Mouse (Mus musculus) CD8-positive naive resting alpha-beta T cell, adult 2 months (primary cell): ENCODE data around the gene Ndufs2.

Source experiments
- DNase-seq, 2 experiments: peaks; one replicate each; pipeline ENCODE4 v3.0.0; 2022; ENCODE audit warnings: low read depth in 2 of 2, low spot score in 2 of 2

Gene Ndufs2

DNA sequence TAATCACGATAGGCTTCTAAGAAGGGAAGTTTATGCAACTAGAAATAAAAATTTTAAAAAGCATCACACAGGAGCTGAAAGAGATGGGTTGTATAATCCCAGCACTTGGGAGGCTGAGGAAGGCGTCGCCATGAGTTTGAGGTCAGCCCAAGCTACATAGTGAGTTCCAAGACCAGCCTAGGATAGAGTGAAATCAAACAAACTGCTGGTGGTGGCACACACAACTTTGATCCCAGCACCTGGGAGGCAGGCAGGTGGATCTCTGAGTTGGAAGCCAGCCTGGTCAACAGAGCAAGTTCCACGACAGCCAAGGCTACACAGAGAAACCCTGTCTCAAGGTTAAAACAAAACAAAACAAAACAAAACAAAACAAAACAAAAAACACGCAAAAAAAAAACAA lies 18.8 kb downstream of the Ndufs2 start:
- no peak for DNase-seq

DNA sequence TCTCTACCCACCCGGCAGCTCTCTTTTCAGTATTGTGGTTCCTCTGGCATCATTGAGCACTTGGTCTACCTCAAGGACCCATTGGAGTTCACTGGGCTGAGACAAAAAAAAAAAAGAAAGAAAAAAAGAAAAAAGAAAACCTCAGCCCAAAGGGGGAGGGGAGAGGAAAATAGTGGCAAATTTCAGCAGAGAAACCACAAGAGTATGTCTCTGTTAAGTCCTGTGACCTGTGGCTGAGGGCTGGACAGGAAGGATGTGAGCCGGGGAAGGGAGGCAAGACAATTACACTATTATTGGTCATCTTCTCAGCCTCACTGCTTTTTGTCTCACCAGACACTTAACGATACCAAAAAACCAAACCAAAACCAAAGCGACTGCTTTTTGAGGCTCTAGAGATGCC lies 19.3 kb downstream of the Ndufs2 start:
- DNase-seq = no peak

DNA sequence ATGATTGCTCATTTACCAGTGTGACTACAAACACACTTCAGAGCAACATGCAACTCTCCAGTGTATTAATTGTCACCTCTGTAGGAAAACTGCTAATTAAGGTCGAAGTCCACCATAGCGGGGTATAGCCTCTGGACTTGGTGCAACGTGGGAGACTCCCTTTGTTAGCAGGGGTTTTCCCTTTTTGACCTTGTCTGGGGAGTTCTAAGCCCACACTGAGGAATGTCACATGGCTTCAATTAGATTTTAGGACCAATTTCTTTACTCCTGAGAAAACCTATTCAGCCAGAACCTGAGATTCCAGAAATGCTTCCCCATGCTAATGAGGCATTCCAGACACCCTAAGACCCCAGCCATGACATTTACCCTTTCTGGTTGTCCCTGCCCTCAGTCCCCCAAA lies 21.0 kb downstream of the Ndufs2 start:
- no peak for DNase-seq

DNA sequence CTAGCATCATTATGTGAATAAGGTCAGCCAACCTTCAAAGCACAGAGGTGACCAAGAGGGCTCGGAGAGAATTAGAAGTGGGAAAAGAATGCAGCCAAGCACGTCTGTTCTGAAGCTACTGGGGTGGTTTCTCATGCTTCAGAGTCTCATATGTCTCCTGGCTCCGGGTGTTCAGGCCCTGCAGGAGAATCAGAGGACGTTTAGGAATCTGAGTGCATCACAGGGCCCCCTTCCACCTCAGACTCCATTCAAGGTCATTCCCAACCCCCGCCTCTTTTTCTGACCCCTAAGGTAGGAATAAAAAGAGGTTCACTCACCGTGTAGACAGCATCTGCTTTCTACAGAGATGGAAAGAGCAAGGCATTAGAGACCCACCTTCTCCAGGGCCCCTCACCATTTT lies 21.4 kb downstream of the Ndufs2 start:
- DNase-seq = no peak

DNA sequence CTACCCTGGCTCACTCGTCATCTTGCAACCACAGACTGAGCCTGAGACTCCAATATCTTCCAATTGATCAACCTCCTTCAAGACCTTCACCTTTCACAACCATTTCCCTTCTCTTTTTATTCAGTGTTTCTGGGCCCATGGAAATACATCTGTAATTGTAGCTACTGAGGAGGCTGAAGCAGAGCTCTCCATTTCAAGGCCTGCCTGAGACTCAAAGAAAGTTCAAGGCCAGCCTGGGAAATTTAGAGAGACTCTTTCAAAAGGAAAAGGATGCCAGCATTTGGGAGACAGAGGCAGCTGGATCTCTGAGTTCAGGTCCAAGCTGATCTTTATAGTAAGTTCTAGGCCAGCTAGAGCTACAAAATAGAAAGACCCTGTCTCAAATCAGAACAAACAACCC lies 23.3 kb downstream of the Ndufs2 start:
- DNase-seq = no peak

DNA sequence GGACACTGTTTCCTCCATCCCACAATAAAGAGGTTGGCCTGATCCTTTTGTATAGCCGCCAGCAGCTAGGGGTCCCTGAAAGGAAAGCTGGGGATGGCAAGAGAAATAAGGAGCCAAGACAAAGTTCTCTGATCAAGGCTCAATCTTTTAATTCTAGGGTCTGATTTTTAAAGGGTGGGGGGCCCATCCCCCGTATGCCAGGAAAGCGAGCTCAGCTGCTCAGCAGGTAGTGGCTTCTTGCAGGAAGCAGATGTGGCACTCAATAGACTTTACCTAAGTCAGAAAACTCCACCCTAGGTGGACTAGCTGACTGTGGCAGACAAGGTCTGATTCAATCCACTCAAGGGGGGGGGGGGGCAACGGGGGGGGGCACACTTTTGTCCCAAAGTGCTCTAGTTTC lies 24.4 kb downstream of the Ndufs2 start:
- no peak for DNase-seq

DNA sequence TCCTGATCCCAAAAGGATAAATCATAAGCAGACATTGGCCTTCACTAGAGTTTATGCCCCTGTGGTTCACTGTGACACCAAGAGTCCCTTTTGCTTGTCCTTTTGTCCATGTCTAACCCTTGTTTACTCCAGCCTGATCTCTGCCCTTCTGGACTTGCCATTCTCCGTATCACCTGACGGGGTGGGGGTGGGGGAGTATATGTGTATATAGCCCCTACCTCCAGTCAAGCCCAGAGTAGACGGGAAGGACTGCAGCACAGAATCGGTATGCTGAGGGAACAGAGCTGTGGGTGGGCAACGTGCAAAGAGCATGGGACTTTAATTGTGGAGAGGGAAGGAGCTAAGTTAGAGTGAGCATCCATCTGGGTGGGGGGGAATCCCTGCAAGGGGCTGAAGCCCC lies 26.3 kb downstream of the Ndufs2 start, which contains the start of gene Apoa2:
Apoa2 (plus strand) TSS at position 198 of the 400 bp plus-strand sequence.
- no peak for DNase-seq

DNA sequence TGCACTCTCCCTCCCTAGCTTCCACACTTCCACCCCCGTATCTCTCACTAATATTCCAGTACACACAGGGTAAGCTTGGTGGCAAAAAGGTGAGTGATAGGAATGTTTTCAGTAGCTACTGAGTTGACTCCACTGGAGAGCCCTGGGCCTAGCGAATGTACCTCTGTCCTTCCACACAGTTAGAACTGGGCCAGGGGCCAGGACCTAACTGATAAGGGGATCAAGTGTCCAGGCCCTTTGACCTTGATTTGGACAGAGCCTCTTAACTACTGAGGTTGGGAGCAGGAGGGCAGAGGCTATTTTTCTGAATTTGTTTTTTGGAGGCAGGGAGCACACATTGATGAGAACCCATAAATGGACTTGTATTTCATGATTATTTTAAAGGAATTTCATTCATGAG lies 27.4 kb downstream of the Ndufs2 start:
- DNase-seq = no peak

DNA sequence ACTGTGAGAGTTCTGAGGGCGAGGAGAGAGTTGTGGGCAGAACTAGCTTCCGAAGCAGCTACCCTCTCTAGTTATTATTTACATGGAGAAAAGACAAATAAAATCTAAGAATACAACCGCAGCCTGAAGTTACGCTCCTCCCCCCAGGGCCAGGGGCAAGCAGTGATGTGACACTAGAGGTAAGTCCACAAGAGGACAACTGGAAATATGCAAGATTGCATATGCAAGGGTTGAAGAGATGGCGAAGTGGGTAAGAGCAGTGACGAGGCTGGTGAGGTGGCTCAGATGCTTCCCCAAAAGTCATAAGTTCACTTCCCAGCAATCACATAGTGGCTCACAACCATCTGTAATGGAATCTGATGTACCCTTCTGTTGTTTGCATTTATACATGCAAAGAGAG lies 28.0 kb downstream of the Ndufs2 start:
- DNase-seq = no peak

DNA sequence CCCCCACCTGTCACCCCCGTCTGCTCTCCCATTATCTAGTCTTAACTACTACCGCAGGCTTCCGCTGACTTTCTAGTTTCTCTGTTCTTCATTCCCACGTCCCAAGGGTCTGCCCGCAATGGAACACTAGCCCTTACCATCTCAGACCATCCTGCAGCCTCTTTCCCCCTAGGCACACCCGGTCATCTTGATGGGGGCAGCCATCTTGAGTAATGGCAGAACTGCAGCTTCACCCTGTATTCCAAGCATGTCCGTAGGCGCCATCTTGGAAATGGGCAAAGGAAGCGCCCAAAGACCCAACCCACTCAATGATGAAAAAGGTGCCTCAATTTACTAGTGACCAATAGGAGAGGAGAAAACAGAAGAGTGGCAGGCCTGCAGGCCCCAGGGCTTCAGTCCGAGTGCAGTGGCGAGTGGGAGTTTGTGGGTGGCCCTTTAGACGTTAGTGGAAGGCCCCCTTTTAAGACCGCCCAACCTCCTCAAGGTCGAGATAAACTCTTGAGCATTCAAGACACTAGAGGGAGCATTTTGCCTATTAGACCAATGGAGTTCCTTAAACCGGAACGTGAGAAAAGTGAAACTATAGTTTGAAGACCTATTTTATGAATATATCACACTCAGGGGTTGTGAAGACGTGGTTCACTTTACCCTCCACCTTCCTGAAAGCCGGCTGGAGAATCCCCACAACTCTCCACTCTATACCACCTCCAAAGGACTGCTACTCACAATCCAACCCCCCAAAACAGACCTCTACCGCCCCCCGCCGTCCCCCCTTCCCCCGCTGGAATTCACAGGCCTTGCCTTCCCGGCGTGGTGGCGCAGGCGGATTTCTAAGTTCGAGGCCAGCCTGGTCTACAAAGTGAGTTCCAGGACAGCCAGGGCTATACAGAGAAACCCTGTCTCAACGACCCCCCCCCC lies 28.7 kb downstream of the Ndufs2 start, which contains the start of gene Tomm40l:
Tomm40l (minus strand) TSS at position 277 of the 918 bp plus-strand sequence.
- peak; percentile 92 to 93 for DNase-seq

DNA sequence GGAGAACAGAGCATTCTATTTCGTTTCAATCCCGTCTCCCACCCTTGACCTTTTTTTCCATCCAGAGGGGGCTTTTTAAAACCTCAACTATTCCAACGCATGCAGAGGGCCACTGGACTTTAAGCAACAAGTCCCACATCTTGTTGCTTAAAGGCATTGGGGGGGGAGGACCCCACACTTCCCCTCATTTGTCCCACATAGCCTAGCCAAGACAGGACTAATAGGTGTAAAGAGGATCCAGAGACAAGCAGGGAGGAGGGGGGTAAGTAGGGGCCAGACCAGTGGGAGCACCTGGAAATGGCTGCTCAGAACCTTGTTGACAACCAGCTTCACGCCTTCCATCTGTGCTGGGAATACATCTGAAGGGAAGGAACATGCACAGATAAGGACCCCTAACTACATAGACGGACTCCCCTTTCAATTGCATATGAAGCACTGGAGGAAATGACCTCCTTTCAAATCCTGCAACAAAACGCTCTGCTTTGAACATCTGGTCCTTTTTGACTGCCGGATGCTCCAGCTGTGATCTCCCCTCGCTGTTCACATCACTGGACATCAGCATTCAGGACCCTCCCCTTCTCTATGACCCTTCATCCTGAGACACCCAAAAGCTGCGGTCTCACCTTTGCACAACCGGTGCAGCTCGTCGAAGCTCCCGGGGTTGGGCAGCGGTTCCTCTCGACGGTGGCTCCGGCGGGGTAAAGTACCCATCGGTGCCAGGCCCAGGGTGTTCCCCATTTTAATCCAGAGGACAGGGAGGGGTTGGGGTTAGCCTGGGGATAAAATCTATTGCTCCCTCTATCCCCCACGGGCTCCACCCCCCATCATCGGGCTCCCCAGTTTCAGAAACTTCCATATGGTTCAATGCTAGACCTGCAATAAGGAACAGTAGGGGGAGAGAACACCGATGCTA lies 29.7 kb downstream of the Ndufs2 start:
- DNase-seq = no peak

DNA sequence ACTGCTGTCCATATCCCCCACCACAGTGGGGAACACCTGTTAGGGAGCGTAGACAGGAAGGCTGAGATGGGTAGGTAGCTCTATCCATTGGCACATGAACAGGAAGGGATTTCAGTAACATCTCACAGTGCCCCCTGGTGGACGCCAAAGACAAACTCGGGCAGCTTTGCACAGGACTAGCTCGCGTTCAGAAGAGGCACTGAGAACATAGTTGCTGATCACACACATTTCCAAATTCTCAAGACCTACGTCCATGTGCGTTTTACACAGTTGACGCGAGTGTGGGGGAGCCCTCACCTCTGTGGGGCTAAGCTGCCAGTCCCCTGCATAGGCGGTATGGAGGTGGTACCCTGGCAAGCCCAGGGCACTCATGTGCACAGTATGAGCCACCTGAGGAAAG lies 30.3 kb downstream of the Ndufs2 start:
- DNase-seq = peak; percentile 68 to 77

DNA sequence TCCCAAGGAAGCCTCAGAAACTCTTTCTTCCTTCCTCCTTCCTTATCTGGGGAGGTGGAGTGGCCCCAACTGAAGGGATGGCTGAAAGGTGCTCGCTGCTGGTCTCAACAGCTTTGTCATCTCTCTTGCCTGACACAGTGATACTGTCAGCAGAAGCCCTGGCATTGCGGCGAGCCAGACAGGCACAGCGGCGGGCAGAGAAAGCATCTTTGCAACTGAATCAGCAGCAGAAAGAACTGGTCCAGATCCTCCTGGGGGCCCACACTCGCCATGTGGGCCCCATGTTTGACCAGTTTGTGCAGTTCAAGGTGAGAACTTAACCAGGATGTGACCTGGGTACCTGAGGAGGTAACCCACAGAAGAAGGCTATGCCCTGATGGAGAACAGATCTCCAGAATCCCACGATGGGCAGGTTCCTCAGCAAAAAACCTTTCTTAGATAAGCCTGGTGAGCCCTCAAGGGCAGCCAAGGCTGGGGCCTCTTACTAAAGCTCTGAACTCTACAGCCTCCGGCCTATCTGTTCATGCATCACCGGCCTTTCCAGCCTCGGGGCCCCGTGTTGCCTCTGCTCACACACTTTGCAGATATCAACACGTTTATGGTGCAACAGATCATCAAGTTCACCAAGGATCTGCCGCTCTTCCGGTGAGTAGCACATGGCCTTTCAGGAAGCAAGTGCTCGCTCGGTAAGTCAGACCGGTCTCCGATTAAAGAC lies 34.8 kb downstream of the Ndufs2 start:
- DNase-seq = no peak

DNA sequence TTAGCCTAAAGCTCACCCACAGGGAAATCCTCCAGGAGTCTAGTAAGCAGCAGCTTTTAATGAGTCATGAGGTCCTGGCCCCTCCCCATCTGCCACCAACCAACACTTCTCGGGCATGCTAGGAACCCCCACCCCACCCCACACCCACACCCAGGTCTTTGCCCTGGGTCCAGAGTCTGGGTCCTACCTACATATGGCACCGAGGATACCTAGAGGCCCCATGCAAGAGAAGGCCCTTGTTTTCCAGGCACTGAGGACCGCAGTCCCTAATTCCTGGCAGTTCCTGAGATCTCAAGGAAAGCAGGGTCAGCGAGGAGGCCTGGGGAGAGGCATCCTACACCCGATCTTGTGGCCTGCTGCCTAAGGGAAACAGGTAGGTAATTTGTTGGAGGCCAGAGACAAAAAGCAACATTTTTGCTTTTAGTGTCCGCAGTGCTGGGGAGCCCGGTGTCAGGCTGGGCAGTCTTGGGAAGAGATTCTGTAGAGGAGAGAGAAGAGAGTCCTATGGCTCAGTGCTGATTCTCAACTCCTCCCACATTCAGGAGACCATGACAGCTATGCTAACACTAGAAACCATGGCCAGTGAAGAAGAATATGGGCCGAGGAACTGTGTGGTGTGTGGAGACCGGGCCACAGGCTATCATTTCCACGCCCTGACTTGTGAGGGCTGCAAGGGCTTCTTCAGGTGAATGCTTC lies 37.2 kb downstream of the Ndufs2 start, which contains the start of gene Nr1i3:
Nr1i3 (plus strand) TSS at position 170 of the 696 bp plus-strand sequence.
- no peak for DNase-seq

DNA sequence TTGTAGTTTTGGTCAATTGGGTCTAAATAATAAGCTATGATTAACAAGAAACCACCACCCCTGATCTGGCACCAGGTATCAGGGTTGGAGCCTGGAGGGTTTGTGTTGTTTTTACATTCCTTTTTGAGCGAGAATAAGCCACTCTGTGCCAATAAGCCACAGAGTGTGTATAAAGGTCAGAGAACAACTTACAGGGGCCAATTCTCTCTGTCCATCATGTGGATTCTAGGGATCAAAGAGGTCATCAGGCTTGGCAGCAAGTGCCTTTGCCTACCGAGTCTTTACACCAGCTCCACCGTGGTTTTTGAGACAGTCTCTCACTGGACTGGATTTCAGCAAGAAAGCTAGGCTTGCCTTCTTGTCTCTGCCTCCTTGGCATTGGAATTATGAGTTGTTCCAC lies 38.3 kb downstream of the Ndufs2 start:
- no peak for DNase-seq

DNA sequence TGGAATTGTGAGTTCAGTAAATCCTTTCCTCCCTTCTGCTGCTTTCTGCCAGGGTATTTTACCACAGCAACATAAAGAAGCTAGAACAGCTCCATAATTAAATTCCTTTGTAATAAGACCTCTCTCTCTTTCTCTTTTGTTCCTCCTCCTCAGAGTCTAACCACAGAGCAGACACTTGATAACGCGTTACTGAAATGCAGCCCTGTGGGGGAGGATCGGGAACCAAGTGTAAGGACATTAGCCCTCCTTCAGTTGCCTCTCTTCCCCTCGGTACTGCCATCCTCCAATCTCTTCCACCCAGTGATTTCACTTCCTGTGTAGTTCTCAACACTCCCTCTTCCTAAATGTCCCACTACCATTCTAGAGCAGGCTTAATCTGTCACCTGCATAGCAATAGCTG lies 41.8 kb downstream of the Ndufs2 start:
- no peak for DNase-seq

DNA sequence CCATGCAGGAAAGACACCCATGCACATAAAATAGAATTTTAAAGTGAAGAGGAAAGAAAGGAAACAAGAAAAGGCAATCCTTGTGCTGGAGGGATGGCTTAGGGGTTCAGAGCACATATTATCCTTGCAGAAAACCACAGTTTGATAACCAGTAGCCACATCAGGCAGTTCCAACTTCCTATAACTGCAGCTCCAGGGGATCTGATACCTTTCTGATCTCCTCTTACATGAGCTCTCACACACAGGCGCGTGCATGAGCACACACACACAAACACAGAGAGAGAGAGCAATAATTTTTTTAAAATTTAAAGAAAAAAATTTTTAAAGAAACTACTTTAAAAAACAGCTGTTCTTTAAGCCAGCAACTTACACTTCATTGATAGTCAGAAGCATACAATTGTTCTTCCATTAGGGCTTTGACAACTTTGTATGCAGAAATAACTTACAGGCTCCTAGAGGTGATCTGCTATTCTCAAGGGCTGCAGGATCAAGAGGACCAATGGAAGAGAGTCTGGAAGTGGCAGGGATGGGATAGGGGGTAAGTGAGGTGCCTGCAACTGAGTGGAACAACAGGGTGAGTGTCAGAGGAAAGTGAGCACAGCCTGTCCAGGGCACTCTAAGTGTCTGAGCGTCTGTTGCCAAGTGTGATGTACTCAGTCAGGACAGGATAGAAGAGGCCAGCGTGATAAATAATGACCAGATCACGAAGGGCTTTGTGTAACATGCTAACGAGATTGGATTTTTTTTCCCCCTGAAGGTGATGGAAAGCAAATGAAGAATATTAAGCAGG lies 45.3 kb downstream of the Ndufs2 start:
- DNase-seq = no peak

DNA sequence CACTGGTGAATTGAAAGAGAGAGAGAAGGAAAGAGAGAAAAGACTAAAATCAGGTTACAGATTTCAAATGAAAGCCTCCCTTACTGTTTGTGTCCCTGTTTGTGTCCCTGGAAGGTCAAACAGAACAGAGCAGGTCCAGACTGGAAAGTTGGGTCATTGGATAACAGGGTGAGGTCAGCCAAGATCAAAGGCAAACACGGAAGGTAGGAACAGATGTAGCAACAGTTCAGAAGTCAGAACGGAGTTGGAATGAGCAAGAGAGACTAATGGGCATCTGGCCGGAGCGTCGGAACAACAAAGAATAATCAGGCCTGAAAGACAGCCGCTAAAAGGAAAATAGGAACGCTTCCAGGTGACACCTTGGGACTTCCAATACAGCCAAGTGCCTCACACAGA lies 46.9 kb downstream of the Ndufs2 start:
- no peak for DNase-seq

DNA sequence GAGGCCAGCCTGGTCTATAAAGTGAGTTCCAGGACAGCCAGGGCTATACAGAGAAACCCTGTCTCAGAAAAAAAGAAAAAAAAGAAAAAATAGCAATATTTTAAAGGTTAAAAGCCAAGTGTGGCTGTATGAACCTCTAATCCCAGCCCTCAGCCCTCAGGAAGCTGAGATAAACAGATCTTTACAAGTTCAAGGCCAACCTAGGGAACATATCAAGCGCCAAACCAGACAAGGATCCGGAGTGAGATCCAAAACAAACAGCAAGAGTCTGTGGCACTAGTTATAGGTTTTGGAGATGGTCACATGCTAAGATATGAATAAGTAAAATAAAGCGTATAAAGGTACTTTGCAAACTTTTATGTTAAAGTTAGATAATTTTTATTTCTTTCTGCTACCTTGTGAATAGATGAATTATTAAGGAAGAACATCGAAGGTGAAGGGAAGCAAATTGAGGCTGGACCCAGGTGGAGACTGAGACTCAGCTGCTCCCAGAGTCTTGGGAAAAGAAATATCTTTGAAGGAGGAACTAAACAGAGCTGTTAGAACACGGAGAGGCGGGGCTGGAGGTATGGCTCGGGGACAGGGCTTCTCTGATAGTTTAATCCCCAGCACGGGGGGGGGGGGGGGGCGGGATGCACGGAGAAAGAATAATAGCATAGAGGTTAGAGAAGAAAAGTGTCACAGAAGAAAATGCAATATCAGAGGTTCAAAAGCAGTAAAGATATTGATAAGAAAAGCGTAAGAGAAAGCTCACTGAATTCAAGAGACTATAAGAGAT lies 47.5 kb downstream of the Ndufs2 start:
- DNase-seq = no peak
